In the genomic region with DNA sequence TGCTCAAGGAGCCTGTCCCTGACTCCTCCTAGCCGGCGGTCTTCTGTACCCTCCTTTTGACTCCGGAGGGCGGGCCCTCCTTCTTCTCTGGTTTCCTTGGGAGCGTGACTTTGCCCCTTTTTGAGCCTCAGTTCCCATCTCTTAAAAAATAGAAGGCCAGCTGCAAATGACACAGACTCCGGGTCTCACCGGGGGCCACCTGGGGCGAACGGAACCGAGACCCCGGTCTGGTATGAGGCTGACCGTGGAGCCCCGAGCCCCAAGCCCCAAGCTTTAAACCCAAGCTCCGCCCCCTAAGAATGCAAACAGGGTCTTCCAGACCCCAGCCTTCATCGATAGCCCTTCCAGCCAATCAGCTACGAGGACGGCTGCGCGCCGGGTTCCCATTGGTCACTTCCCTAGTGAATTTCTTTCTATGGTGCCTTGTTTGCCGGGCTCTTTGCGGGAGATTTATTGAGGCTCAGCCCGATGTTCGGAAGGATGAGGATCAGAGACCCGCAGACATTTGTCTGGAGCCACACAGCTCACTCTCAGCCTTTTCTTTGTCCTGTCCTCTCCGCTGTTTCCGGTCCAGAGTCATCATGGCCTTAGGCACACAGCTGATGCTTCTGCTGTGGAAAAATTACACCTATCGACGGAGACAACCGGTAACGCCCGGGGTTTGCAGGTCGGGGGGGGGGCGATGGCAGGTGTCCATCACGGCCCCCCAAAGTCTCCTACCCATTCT, we compare ENCODE assay signal across 8 mouse cellular contexts. TPM values are rescaled to one million over a fixed set of nuclear protein-coding genes. Genes with fewer than 3 reads are reported as not detected.
DNase-seq lines count a peak whose midpoint lies in the region; ATAC-seq and TF ChIP-seq lines count a peak whose summit lies in the region.

No protein-coding gene starts in this region.

- H3K27me3 ChIP-seq in cerebellum, adult 2 months (ENCODE audit: control insufficient read depth, insufficient read depth, low read length) = no peaks in the 10 kb centered on the region
- 0 out of 2 replicates have a peak, but pooled peaks cover 2% of the 10 kb centered on the region for H3K27me3 ChIP-seq in forebrain, embryonic 16.5 days (replicated peaks; ENCODE audit: control insufficient read depth, insufficient read depth, low read length)
- peaks cover 14% of the 10 kb centered on the region for H3K27me3 ChIP-seq in hindbrain, embryonic 11.5 days (ENCODE audit: control insufficient read depth, insufficient read depth, low read length)

- TF ChIP-seq CTCF in cerebellum, adult 2 months (IDR thresholded peaks at IDR 0.05; ENCODE audit: borderline replicate concordance, insufficient read depth, low read depth, low read length) = no peak

- peak overlapping the region; percentile 74 for H3K4me3 ChIP-seq in cerebellum, adult 2 months (replicated peaks; ENCODE audit: insufficient read depth, low read depth, low read length)
- H3K4me3 ChIP-seq in forebrain, embryonic 16.5 days (replicated peaks; ENCODE audit: low read length) = peak overlapping the region; percentile 59
- H3K4me3 ChIP-seq in hindbrain, embryonic 11.5 days (ENCODE audit: low read depth, low read length) = peak overlapping the region; percentile 46

- DNase-seq in heart, adult 11 months = peak; percentile 99
- DNase-seq in heart, adult 8-10 months (ENCODE audit: low spot score) = no peak
- DNase-seq in cerebellum, adult 2 months = peak; percentile 84 to 86
- peak; percentile 91 for DNase-seq in hindbrain, embryonic 11.5 days (ENCODE audit: low spot score)
- DNase-seq in left cerebral cortex, postnatal 4 days = peak; percentile 84
- DNase-seq in spleen, adult 12 weeks (ENCODE audit: low spot score) = peak; percentile 71

- under 1% methylated on average over 35 of the region's 35 CpGs for WGBS in cerebellum, adult 2 months
- WGBS in forebrain, embryonic 16.5 days = under 1% methylated on average over 35 of the region's 35 CpGs
- under 1% methylated on average over 35 of the region's 35 CpGs for WGBS in hindbrain, embryonic 11.5 days

- TF ChIP-seq POLR2A in cerebellum, adult 2 months (IDR thresholded peaks at IDR 0.05; ENCODE audit: borderline replicate concordance, insufficient read depth, low read length) = no peak

- peak overlapping the region; percentile 34; the same call in 1 of the 2 replicates for H3K27ac ChIP-seq in cerebellum, adult 2 months (ENCODE audit: insufficient read depth, low read length)
- H3K27ac ChIP-seq in forebrain, embryonic 16.5 days (ENCODE audit: low read length) = peak overlapping the region; percentile 49
- peak overlapping the region; percentile 61 for H3K27ac ChIP-seq in hindbrain, embryonic 11.5 days (ENCODE audit: low read depth, low read length)

- intact Hi-C loops in left cerebral cortex, postnatal 4 days (cut with DNase I) = no loop called here

- peak overlapping the region; percentile 51 for H3K9ac ChIP-seq in forebrain, embryonic 16.5 days (replicated peaks; ENCODE audit: low read depth, low read length)
- peak overlapping the region; percentile 45 for H3K9ac ChIP-seq in hindbrain, embryonic 11.5 days (ENCODE audit: low read depth, low read length)

- no peaks in the 10 kb centered on the region for H3K9me3 ChIP-seq in forebrain, embryonic 16.5 days (ENCODE audit: control insufficient read depth, low read length)
- no peaks in the 10 kb centered on the region for H3K9me3 ChIP-seq in hindbrain, embryonic 11.5 days (ENCODE audit: control insufficient read depth, low read length)

- H3K4me1 ChIP-seq in cerebellum, adult 2 months (ENCODE audit: control insufficient read depth, insufficient read depth, low read length) = no peaks in the 10 kb centered on the region
- peaks cover 20% of the 10 kb centered on the region for H3K4me1 ChIP-seq in forebrain, embryonic 16.5 days (replicated peaks; ENCODE audit: control insufficient read depth, insufficient read depth, low read length)
- peaks cover 2% of the 10 kb centered on the region for H3K4me1 ChIP-seq in hindbrain, embryonic 11.5 days (replicated peaks; ENCODE audit: control insufficient read depth, insufficient read depth, low read length)

- H3K36me3 ChIP-seq in forebrain, embryonic 16.5 days (ENCODE audit: control insufficient read depth, insufficient read depth) = no peaks in the 10 kb centered on the region
- no peaks in the 10 kb centered on the region for H3K36me3 ChIP-seq in hindbrain, embryonic 11.5 days (ENCODE audit: control insufficient read depth, insufficient read depth, low read length)

- peak overlapping the region; percentile 79 for H3K4me2 ChIP-seq in forebrain, embryonic 16.5 days (ENCODE audit: low read length)
- H3K4me2 ChIP-seq in hindbrain, embryonic 11.5 days (replicated peaks; ENCODE audit: low read depth, low read length) = peak overlapping the region; percentile 66

- peak; percentile 85 for ATAC-seq in forebrain, embryonic 16.5 days
- peak; percentile 83 for ATAC-seq in hindbrain, embryonic 11.5 days (ENCODE audit: low FRiP score)
- peak; percentile 49 for ATAC-seq in megakaryocyte-erythroid progenitor cell, adult 5-6 weeks (replicated peaks; ENCODE audit: low FRiP score, low TSS enrichment, poor library complexity, severe bottlenecking)

RNA-seq across cellular contexts. Expression of gene Abca7, which starts 0.9 kb away (rescaled TPM):
- 1 to 10 TPM; 7.5 to 8.5 (median 8.0) TPM for total RNA-seq in heart, adult 8-10 months (2022)
- 31.1 and 32.4 TPM in 2 replicates for polyA plus RNA-seq in cerebellum, adult 2 months (2012; rRNA removed)
- 3.9 and 4.7 TPM in 2 replicates for polyA plus RNA-seq in forebrain, embryonic 16.5 days (2015; fragmentation: Nextera tagmentation; extraction: Ambion mirVana)
- polyA plus RNA-seq in hindbrain, embryonic 11.5 days (2014; fragmentation: Nextera tagmentation; extraction: Ambion mirVana) = 2.6 TPM in 2 replicates
- 1 to 10 TPM; 7.2 to 8.1 TPM for total RNA-seq in left cerebral cortex, postnatal 4 days (2021)
- 27.0 and 32.9 TPM in 2 replicates for total RNA-seq in megakaryocyte-erythroid progenitor cell, adult 5-6 weeks (2014; fragmentation: Nextera tagmentation)
- total RNA-seq in megakaryocyte-erythroid progenitor cell, adult 5-6 weeks (2017) = 11.0 and 12.1 TPM in 2 replicates

RNA-seq across cellular contexts. Expression of gene Cnn2, which starts 8.8 kb away (rescaled TPM):
- total RNA-seq in heart, adult 8-10 months (2022) = 10 to 100 TPM; 27.1 to 35.7 (median 33.3) TPM
- 8.2 and 9.3 TPM in 2 replicates for polyA plus RNA-seq in cerebellum, adult 2 months (2012; rRNA removed)
- 30.5 and 31.3 TPM in 2 replicates for polyA plus RNA-seq in forebrain, embryonic 16.5 days (2015; fragmentation: Nextera tagmentation; extraction: Ambion mirVana)
- polyA plus RNA-seq in hindbrain, embryonic 11.5 days (2014; fragmentation: Nextera tagmentation; extraction: Ambion mirVana) = 180 and 221 TPM in 2 replicates
- total RNA-seq in left cerebral cortex, postnatal 4 days (2021) = 10 to 100 TPM; 12.4 to 17.2 TPM
- 18.0 and 24.6 TPM in 2 replicates for total RNA-seq in megakaryocyte-erythroid progenitor cell, adult 5-6 weeks (2014; fragmentation: Nextera tagmentation)
- total RNA-seq in megakaryocyte-erythroid progenitor cell, adult 5-6 weeks (2017) = 13.8 and 25.6 TPM in 2 replicates

RNA-seq across cellular contexts. Expression of gene Tmem259, which starts 13.1 kb away (rescaled TPM):
- total RNA-seq in heart, adult 8-10 months (2022) = 100 to 1,000 TPM; 116 to 120 (median 117) TPM
- polyA plus RNA-seq in cerebellum, adult 2 months (2012; rRNA removed) = 191 and 204 TPM in 2 replicates
- polyA plus RNA-seq in forebrain, embryonic 16.5 days (2015; fragmentation: Nextera tagmentation; extraction: Ambion mirVana) = 12.3 and 12.8 TPM in 2 replicates
- 14.6 and 16.1 TPM in 2 replicates for polyA plus RNA-seq in hindbrain, embryonic 11.5 days (2014; fragmentation: Nextera tagmentation; extraction: Ambion mirVana)
- total RNA-seq in left cerebral cortex, postnatal 4 days (2021) = 100 to 1,000 TPM; 117 to 127 TPM
- total RNA-seq in megakaryocyte-erythroid progenitor cell, adult 5-6 weeks (2014; fragmentation: Nextera tagmentation) = 75.5 and 83.0 TPM in 2 replicates
- 47.3 and 63.9 TPM in 2 replicates for total RNA-seq in megakaryocyte-erythroid progenitor cell, adult 5-6 weeks (2017)

RNA-seq across cellular contexts. Expression of gene Arhgap45, which starts 19.3 kb away (rescaled TPM):
- 1 to 10 TPM; 2.9 to 5.1 (median 3.4) TPM for total RNA-seq in heart, adult 8-10 months (2022)
- polyA plus RNA-seq in cerebellum, adult 2 months (2012; rRNA removed) = 2.2 and 2.7 TPM in 2 replicates
- 1.2 and 1.8 TPM in 2 replicates for polyA plus RNA-seq in forebrain, embryonic 16.5 days (2015; fragmentation: Nextera tagmentation; extraction: Ambion mirVana)
- polyA plus RNA-seq in hindbrain, embryonic 11.5 days (2014; fragmentation: Nextera tagmentation; extraction: Ambion mirVana) = 4.1 and 4.3 TPM in 2 replicates
- 1 to 10 TPM; 1.6 to 1.7 TPM for total RNA-seq in left cerebral cortex, postnatal 4 days (2021)
- total RNA-seq in megakaryocyte-erythroid progenitor cell, adult 5-6 weeks (2014; fragmentation: Nextera tagmentation) = 76.2 and 103 TPM in 2 replicates
- total RNA-seq in megakaryocyte-erythroid progenitor cell, adult 5-6 weeks (2017) = 52.8 and 64.4 TPM in 2 replicates

RNA-seq across cellular contexts. Expression of gene Grin3b, which starts 26.7 kb away (rescaled TPM):
- total RNA-seq in heart, adult 8-10 months (2022) = under 1 TPM; 0.37 to 0.85 (median 0.63) TPM
- polyA plus RNA-seq in cerebellum, adult 2 months (2012; rRNA removed) = 5.5 and 5.9 TPM in 2 replicates
- polyA plus RNA-seq in forebrain, embryonic 16.5 days (2015; fragmentation: Nextera tagmentation; extraction: Ambion mirVana) = 0.29 and 0.60 TPM in 2 replicates
- polyA plus RNA-seq in hindbrain, embryonic 11.5 days (2014; fragmentation: Nextera tagmentation; extraction: Ambion mirVana) = 0.29 and 0.49 TPM in 2 replicates
- under 1 TPM; 0.12 to 0.30 TPM for total RNA-seq in left cerebral cortex, postnatal 4 days (2021)
- total RNA-seq in megakaryocyte-erythroid progenitor cell, adult 5-6 weeks (2014; fragmentation: Nextera tagmentation) = not detected in 2 replicates
- total RNA-seq in megakaryocyte-erythroid progenitor cell, adult 5-6 weeks (2017) = not detected in 2 replicates
